ENCODE assay signal across 9 mouse cellular contexts in genomic region chr7:97765181-97765962, GRCm38 (mm10). TPM values are rescaled to one million over a fixed set of nuclear protein-coding genes. Genes with fewer than 3 reads are reported as not detected.
DNase-seq lines count a peak whose midpoint lies in the region; ATAC-seq lines count a peak whose summit lies in the region.
"Had no signal": no experiment of that assay in that cellular context is flagged by ENCODE, and none has a peak within 500 bp of the region (broad histone marks: within the 10 kb centered on the region; RNA-seq: fewer than 3 reads in every experiment).

No protein-coding gene starts in this region.

- peak; percentile 88 for ATAC-seq in frontal cortex, adult (ENCODE audit: low TSS enrichment)

- intact Hi-C loops in left cerebral cortex, postnatal 25 days (cut with DNase I) = loop anchor here (1.0 kb wide), 1 partner anchor 77 kb away; no protein-coding TSS in a partner anchor

- no peak for DNase-seq in frontal cortex, postnatal 14 days (ENCODE audit: low spot score in 2 of 2)
- DNase-seq in right cerebral cortex, adult 18-20 months = peak; percentile 89
- no peak for DNase-seq in right cerebral cortex, postnatal 10 days (ENCODE audit: low spot score in 2 of 2)
- DNase-seq in left cerebral cortex, postnatal 25 days (ENCODE audit: low spot score in 2 of 2) = peak; percentile 62 to 95
- DNase-seq in telencephalon, adult 2 months (ENCODE audit: low read depth, low spot score) = peak; percentile 85
- DNase-seq in cerebellum, adult 18-20 months = no peak
- DNase-seq in urinary bladder, adult 18-20 months (ENCODE audit: low spot score in 2 of 2) = no peak
- DNase-seq: B cell, adult 2 months had no signal

RNA-seq across cellular contexts. Expression of gene Pak1, which starts 23.0 kb away (rescaled TPM):
- 100 to 1,000 TPM; 401 to 458 TPM for total RNA-seq in left cerebral cortex, postnatal 25 days (2021)

RNA-seq across cellular contexts. Expression of gene Aqp11, which starts 27.3 kb away (rescaled TPM):
- 10 to 100 TPM; 22.9 to 27.5 TPM for total RNA-seq in left cerebral cortex, postnatal 25 days (2021)

Comparison
In these comparisons a context has a peak if more than half of its experiments do, and no peak if none do; other contexts are left out.
1. DNase-seq: peak in right cerebral cortex, adult 18-20 months (single experiment), left cerebral cortex, postnatal 25 days (2 of 2) and telencephalon, adult 2 months (single experiment); none in frontal cortex, postnatal 14 days (0 of 2), right cerebral cortex, postnatal 10 days (0 of 2), cerebellum, adult 18-20 months (0 of 2) and urinary bladder, adult 18-20 months (0 of 2).